Mouse (Mus musculus) lung, postnatal 0 days (tissue): Measurements from ENCODE around the gene Mblac2.

ENCODE experiments used
- CTCF ChIP-seq: IDR thresholded peaks from 2 replicates; pipeline ENCODE4 v1.5.1; 2016; ENCODE audit warnings: antibody characterized with exemption, mild to moderate bottlenecking
- EP300 ChIP-seq: IDR thresholded peaks from 2 replicates; pipeline ENCODE4 v1.6.1; 2016; ENCODE audit warnings: antibody characterized with exemption, mild to moderate bottlenecking, control low read depth

- TF ChIP-seq EP300 (no peak), CTCF (no peak)
Measured at GRCm38 (mm10) chr13:81757058-81757660, 46.0 kb downstream of the Mblac2 start.
